Mouse (Mus musculus): ENCODE measurements around the gene Gm21778. TPM values are rescaled to one million over a fixed set of nuclear protein-coding genes. Genes with fewer than 3 reads are reported as not detected.
"Not testable (repeated sequence)": the region's sequence is repeated elsewhere in the genome, so short reads cannot be mapped to it uniquely, and the experiment has no call there.

The Gm21778 gene
- not detected for total RNA-seq (2021)

DNA sequence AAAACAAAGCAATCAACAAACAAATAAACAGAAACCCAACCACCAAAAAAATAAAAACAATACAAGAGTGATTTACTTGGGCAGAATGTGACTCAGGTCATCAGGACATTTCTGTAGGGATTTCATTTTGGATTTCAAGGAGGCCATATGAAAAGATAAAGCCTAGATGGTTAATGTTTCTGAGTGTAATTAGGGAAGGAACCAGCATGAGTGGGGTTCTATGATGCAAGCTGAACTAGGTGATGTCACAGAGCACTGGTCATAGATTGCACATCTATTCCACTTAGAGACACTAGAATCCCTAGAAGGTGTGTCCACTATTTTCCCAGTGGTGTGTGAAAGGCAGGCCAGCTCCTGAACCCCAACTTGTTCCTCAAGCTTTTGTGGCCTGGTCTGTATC, at the start of gene Gm21778:
Gene Gm21778 (plus strand): TSS at position 301 of the 400 bp plus-strand sequence.
- DNase-seq: not testable (repeated sequence)

Other genes with a start within 250 kb of the Gm21778 start
- not detected for gene Gm20914, start 216.5 kb upstream of the Gm21778 start, total RNA-seq (2021)
- gene Gm28171, start 149.1 kb upstream of the Gm21778 start, total RNA-seq (2021): not detected